Mouse (Mus musculus) CH12.LX (cell line): ENCODE data around the gene Olfr987. TPM values are rescaled to one million over a fixed set of nuclear protein-coding genes. Genes with fewer than 3 reads are reported as not detected.
"Not testable (repeated sequence)": the region's sequence is repeated elsewhere in the genome, so short reads cannot be mapped to it uniquely, and the experiment has no call there.

Experiments
- DNase-seq: peaks from one replicate; pipeline ENCODE4 v3.0.0-alpha.2; 2013; ENCODE audit errors: extremely low read depth
- H3K27ac ChIP-seq: 2 replicates; pipeline ENCODE4 v1.5.1; 2012; ENCODE audit warnings: low read depth, mild to moderate bottlenecking, control low read depth, moderate library complexity; ENCODE audit not compliant: insufficient read depth
- H3K27me3 ChIP-seq: replicated peaks from 2 replicates; pipeline ENCODE3; 2012; ENCODE audit warnings: inconsistent platforms
- H3K36me3 ChIP-seq, 2 experiments: replicated peaks in 1 of 2; 2 replicates each; pipeline versions ENCODE3 to v1.6.1; 2012; ENCODE audit warnings: inconsistent platforms in 1 of 2, low read length in 1 of 2, mild to moderate bottlenecking in 1 of 2, mixed read lengths in 1 of 2, moderate library complexity in 1 of 2; ENCODE audit not compliant: control insufficient read depth in 1 of 2, insufficient read depth in 1 of 2
- H3K4me1 ChIP-seq, 2 experiments: 2 replicates each; pipeline ENCODE4 v1.6.1; 2012; ENCODE audit warnings: inconsistent platforms in 1 of 2, moderate library complexity in 1 of 2; ENCODE audit not compliant: insufficient read depth in 2 of 2, control insufficient read depth in 1 of 2
- H3K4me2 ChIP-seq: 2 replicates; pipeline ENCODE4 v1.6.1; 2012; ENCODE audit warnings: low read depth, mild to moderate bottlenecking, control low read depth; ENCODE audit not compliant: poor library complexity, insufficient read depth, severe bottlenecking
- H3K4me3 ChIP-seq, 3 experiments: fragments of 150-350 bp in 1 of 3; sonication (generic) in 1 of 3; replicated peaks in 1 of 3; 2 replicates each; pipeline versions ENCODE3 to v1.5.1; 2011 to 2012; ENCODE audit warnings: low read depth in 2 of 3, low read length in 2 of 3, mild to moderate bottlenecking in 2 of 3, moderate library complexity in 2 of 3, control low read depth in 1 of 3, improper control_type of control experiment in 1 of 3, inconsistent platforms in 1 of 3, mixed read lengths in 1 of 3; ENCODE audit not compliant: poor library complexity in 1 of 3
- H3K79me2 ChIP-seq: replicated peaks from 2 replicates; pipeline ENCODE4 v1.6.1; 2012; ENCODE audit warnings: mild to moderate bottlenecking, moderate library complexity; ENCODE audit not compliant: control insufficient read depth, poor library complexity, insufficient read depth, severe bottlenecking; ENCODE audit errors: extremely low read depth
- H3K9ac ChIP-seq: 2 replicates; pipeline ENCODE4 v1.6.1; 2012; ENCODE audit warnings: low read depth, mild to moderate bottlenecking, control low read depth, moderate library complexity; ENCODE audit not compliant: insufficient read depth
- H3K9me3 ChIP-seq: replicated peaks from 2 replicates; pipeline ENCODE3; 2012; ENCODE audit warnings: low read length, inconsistent platforms, mixed read lengths
- CHD1 ChIP-seq: IDR thresholded peaks from 2 replicates; pipeline ENCODE4 v1.6.1; 2012; ENCODE audit warnings: low read depth, low read length, improper control_type of control experiment, inconsistent platforms
- CHD2 ChIP-seq: IDR thresholded peaks from 2 replicates; pipeline ENCODE4 v1.6.1; 2011; ENCODE audit warnings: low read length, improper control_type of control experiment
- ELF1 ChIP-seq: IDR thresholded peaks from 2 replicates; pipeline ENCODE4 v1.6.1; 2014; ENCODE audit warnings: low read depth, mild to moderate bottlenecking, inconsistent platforms, low read length, improper control_type of control experiment
- EP300 ChIP-seq: IDR thresholded peaks from 2 replicates; pipeline ENCODE4 v1.6.1; 2011; ENCODE audit warnings: low read length, improper control_type of control experiment
- GABPA ChIP-seq: IDR thresholded peaks from 2 replicates; pipeline ENCODE4 v1.6.1; 2012; ENCODE audit warnings: low read depth, low read length, improper control_type of control experiment, inconsistent platforms; ENCODE audit not compliant: insufficient replicate concordance
- IRF4 ChIP-seq: IDR thresholded peaks from 2 replicates; pipeline ENCODE4 v1.6.1; 2014; ENCODE audit warnings: low read depth, mild to moderate bottlenecking, inconsistent platforms, low read length, improper control_type of control experiment
- KAT2A ChIP-seq: IDR thresholded peaks from 2 replicates; pipeline ENCODE4 v1.6.1; 2012; ENCODE audit warnings: low read length, improper control_type of control experiment, inconsistent platforms; ENCODE audit not compliant: insufficient replicate concordance
- MXI1 ChIP-seq: IDR thresholded peaks from 2 replicates; pipeline ENCODE4 v1.6.1; 2011; ENCODE audit warnings: mild to moderate bottlenecking, low read depth, low read length, improper control_type of control experiment
- NELFE ChIP-seq: IDR thresholded peaks from 2 replicates; pipeline ENCODE4 v1.6.1; 2011; ENCODE audit warnings: low read depth, low read length, improper control_type of control experiment
- NRF1 ChIP-seq: IDR thresholded peaks from 2 replicates; pipeline ENCODE4 v1.6.1; 2014; ENCODE audit warnings: low read depth, mild to moderate bottlenecking, inconsistent platforms, low read length, improper control_type of control experiment, moderate library complexity
- POLR2AphosphoS2 ChIP-seq: IDR thresholded peaks from 2 replicates; pipeline ENCODE4 v1.6.1; 2011; ENCODE audit warnings: low read depth, low read length, improper control_type of control experiment
- TCF12 ChIP-seq: IDR thresholded peaks from 2 replicates; pipeline ENCODE4 v1.6.1; 2014; ENCODE audit warnings: low read depth, mild to moderate bottlenecking, inconsistent platforms, low read length, improper control_type of control experiment
- ZC3H11A ChIP-seq: IDR thresholded peaks from 2 replicates; pipeline ENCODE4 v1.6.1; 2012; ENCODE audit warnings: low read depth, mild to moderate bottlenecking, inconsistent platforms, low read length, improper control_type of control experiment
- dilution Hi-C: fragments of 300-500 bp; cut with MboI; formaldehyde crosslinking; loops from 2 replicates; pipeline ENCODE4 v1.14.3; 2020; ENCODE audit warnings: low sequenced_read_pairs; ENCODE audit not compliant: extremely low pct_unique_long_range_greater_than_20kb, extremely low pct_ligation_motif_present
- in situ Hi-C: fragments of 300-500 bp; cut with MboI; formaldehyde crosslinking; loops from 3 replicates; pipeline ENCODE4 v1.14.3; 2019; ENCODE audit warnings: low sequenced_read_pairs, low pct_ligation_motif_present, low pct_unique_long_range_greater_than_20kb, mixed read lengths
- polyA plus RNA-seq: library from polyadenylated mRNA; unstranded; fragments of >175 nt; gene quantifications from 2 replicates; pipeline ENCODE4 v1.2.1, GENCODE M21; 2012; ENCODE audit warnings: low read depth; ENCODE audit not compliant: insufficient read length
- total RNA-seq, 2 experiments: library from RNA; depleted of rRNA; stranded (reverse); fragments of 300-350 nt in 1 of 2; fragments of >200 nt in 1 of 2; gene quantifications; 2 replicates each; pipeline ENCODE4 v1.2.3; 2012 to 2014

The Olfr987 gene
- total RNA-seq (2012; rRNA removed) (not detected in 2 replicates), total RNA-seq (2014; rRNA removed) (not detected in 2 replicates), polyA plus RNA-seq (not detected in 2 replicates)

- dilution Hi-C loops, H3K4me2 ChIP-seq, H3K27me3 ChIP-seq, H3K9me3 ChIP-seq, H3K27ac ChIP-seq, H3K79me2 ChIP-seq, in situ Hi-C loops, H3K36me3 ChIP-seq, DNase-seq, H3K9ac ChIP-seq, H3K4me3 ChIP-seq, H3K4me1 ChIP-seq: not testable (repeated sequence)
These were observed at the start of gene Olfr987 for GRCm38 (mm10) chr2:85339215-85339614. Gene Olfr987 (minus strand): TSS chr2:85339315.

GRCm38 (mm10) chr2:85363127-85363526 is 24.0 kb upstream of the Olfr987 start, which contains the start of gene Olfr988:
Gene Olfr988 (minus strand): TSS chr2:85363227.
- H3K27me3 ChIP-seq, H3K27ac ChIP-seq, in situ Hi-C loops, DNase-seq, H3K4me3 ChIP-seq, H3K9ac ChIP-seq, H3K4me1 ChIP-seq, H3K4me2 ChIP-seq, dilution Hi-C loops, H3K79me2 ChIP-seq, H3K36me3 ChIP-seq, H3K9me3 ChIP-seq: not testable (repeated sequence)

DNA sequence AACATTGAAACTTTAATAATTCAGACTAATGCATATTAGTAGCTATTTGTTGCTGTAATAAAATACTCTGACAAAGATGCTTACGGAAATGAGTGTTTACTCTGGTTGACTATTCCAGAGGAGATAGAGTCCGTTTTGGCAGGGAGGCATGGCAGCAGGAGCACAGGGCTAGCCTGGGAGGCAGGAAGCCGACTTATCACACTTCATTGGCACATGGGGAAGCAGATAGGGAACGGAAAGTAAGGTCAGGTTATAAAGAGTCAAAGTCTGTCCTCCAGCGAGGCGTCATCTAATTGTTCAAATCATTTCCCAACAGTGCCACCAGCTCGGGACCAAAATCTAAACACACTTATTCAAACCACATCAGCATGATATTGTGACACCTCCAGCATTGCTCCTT is 857 bp upstream of the Olfr987 start:
- Histone ChIP-seq H3K27me3 (no peaks in the 10 kb centered on the region), H3K4me3 (no peak overlapping the region), H3K4me2 (no peak overlapping the region), H3K9me3 (no peaks in the 10 kb centered on the region), H3K27ac (no peak overlapping the region), H3K79me2 (no peaks in the 10 kb centered on the region), H3K4me1 (no peaks in the 10 kb centered on the region), H3K9ac (no peak overlapping the region), H3K36me3 (no peaks in the 10 kb centered on the region)
- in situ Hi-C loops (no loop called here), dilution Hi-C loops (no loop called here)
- TF ChIP-seq GABPA (no peak), ZC3H11A (no peak), NRF1 (no peak), KAT2A (no peak), POLR2AphosphoS2 (no peak), EP300 (no peak), NELFE (no peak), IRF4 (no peak), ELF1 (no peak), CHD1 (no peak), TCF12 (no peak), CHD2 (no peak), MXI1 (no peak)
- no peak for DNase-seq
